Mouse (Mus musculus): ENCODE data around the gene Anapc5. TPM values are rescaled to one million over a fixed set of nuclear protein-coding genes. Genes with fewer than 3 reads are reported as not detected.

Anapc5 gene
- polyA plus RNA-seq, 1 experiment from 2014 or later: 293 TPM

- WGBS: 55% methylated on average over 6 of the region's 6 CpGs
- Histone ChIP-seq H3K4me2 (no peak overlapping the region), H3K4me1 (peaks cover 10% of the 10 kb centered on the region), H3K4me3 (no peak overlapping the region), H3K9ac (no peak overlapping the region), H3K27me3 (replicated peaks) (no peaks in the 10 kb centered on the region), H3K9me3 (no peaks in the 10 kb centered on the region), H3K36me3 (peaks cover 2% of the 10 kb centered on the region), H3K27ac (replicated peaks) (no peak overlapping the region)
- ATAC-seq (ENCODE audit: extremely low read depth, insufficient number of reproducible peaks, low FRiP score, low TSS enrichment): no peak
Measured at GRCm38 (mm10) chr5:122824450-122824849, 3.3 kb upstream of the Anapc5 start.

- ATAC-seq (ENCODE audit: extremely low read depth, insufficient number of reproducible peaks, low FRiP score, low TSS enrichment): no peak
- H3K4me2 ChIP-seq: no peak overlapping the region
- 70% methylated on average over 1 of the region's 1 CpGs for WGBS
Measured at GRCm38 (mm10) chr5:122823976-122824375, 2.8 kb upstream of the Anapc5 start.

GRCm38 (mm10) chr5:122822441-122822840, 1.3 kb upstream of the Anapc5 start:
- no peaks in the 10 kb centered on the region for H3K9me3 ChIP-seq
- no peak overlapping the region for H3K4me3 ChIP-seq
- no peak overlapping the region for H3K4me2 ChIP-seq
- H3K9ac ChIP-seq: no peak overlapping the region
- WGBS: 80% methylated on average over 4 of the region's 4 CpGs
- H3K27me3 ChIP-seq (replicated peaks): no peaks in the 10 kb centered on the region
- peaks cover 15% of the 10 kb centered on the region for H3K4me1 ChIP-seq
- H3K27ac ChIP-seq (replicated peaks): no peak overlapping the region
- no peak for ATAC-seq (ENCODE audit: extremely low read depth, insufficient number of reproducible peaks, low FRiP score, low TSS enrichment)
- peaks cover 22% of the 10 kb centered on the region for H3K36me3 ChIP-seq

More at GRCm38 (mm10) chr5:122823976-122824375, 2.8 kb upstream of the Anapc5 start:
- Histone ChIP-seq H3K9me3 (no peaks in the 10 kb centered on the region), H3K4me1 (peaks cover 13% of the 10 kb centered on the region), H3K27me3 (replicated peaks) (no peaks in the 10 kb centered on the region), H3K36me3 (peaks cover 6% of the 10 kb centered on the region), H3K9ac (no peak overlapping the region), H3K27ac (replicated peaks) (no peak overlapping the region), H3K4me3 (no peak overlapping the region)

GRCm38 (mm10) chr5:122821524-122821885, 366 bp upstream of the Anapc5 start:
- no peak for ATAC-seq (ENCODE audit: extremely low read depth, insufficient number of reproducible peaks, low FRiP score, low TSS enrichment)
- Histone ChIP-seq H3K9ac (peak overlapping the region; percentile 84), H3K9me3 (no peaks in the 10 kb centered on the region), H3K4me1 (peaks cover 15% of the 10 kb centered on the region), H3K4me2 (peak overlapping the region; percentile 76), H3K4me3 (peak overlapping the region; percentile 89), H3K27me3 (replicated peaks) (no peaks in the 10 kb centered on the region), H3K27ac (replicated peaks) (peak overlapping the region; percentile 98), H3K36me3 (peaks cover 30% of the 10 kb centered on the region)
- WGBS: under 1% methylated on average over 10 of the region's 10 CpGs

GRCm38 (mm10) chr5:122812699-122813098, 8.4 kb downstream of the Anapc5 start:
- no peak for ATAC-seq (ENCODE audit: extremely low read depth, insufficient number of reproducible peaks, low FRiP score, low TSS enrichment)
- WGBS: 88% methylated on average over 3 of the region's 3 CpGs

GRCm38 (mm10) chr5:122811364-122812079, 9.6 kb downstream of the Anapc5 start:
- ATAC-seq (ENCODE audit: extremely low read depth, insufficient number of reproducible peaks, low FRiP score, low TSS enrichment): no peak
- WGBS: 87% methylated on average over 9 of the region's 9 CpGs
- H3K9me3 ChIP-seq: no peaks in the 10 kb centered on the region
- no peak overlapping the region for H3K27ac ChIP-seq (replicated peaks)
- no peaks in the 10 kb centered on the region for H3K27me3 ChIP-seq (replicated peaks)
- no peak overlapping the region for H3K4me3 ChIP-seq
- no peaks in the 10 kb centered on the region for H3K4me1 ChIP-seq
- H3K36me3 ChIP-seq: peaks cover 96% of the 10 kb centered on the region
- no peak overlapping the region for H3K9ac ChIP-seq
- H3K4me2 ChIP-seq: no peak overlapping the region

More at GRCm38 (mm10) chr5:122812699-122813098, 8.4 kb downstream of the Anapc5 start:
- H3K4me2 ChIP-seq: no peak overlapping the region
- H3K9me3 ChIP-seq: no peaks in the 10 kb centered on the region
- no peak overlapping the region for H3K4me3 ChIP-seq
- H3K36me3 ChIP-seq: peaks cover 95% of the 10 kb centered on the region
- H3K27me3 ChIP-seq (replicated peaks): no peaks in the 10 kb centered on the region
- H3K9ac ChIP-seq: no peak overlapping the region
- no peak overlapping the region for H3K27ac ChIP-seq (replicated peaks)
- no peaks in the 10 kb centered on the region for H3K4me1 ChIP-seq

GRCm38 (mm10) chr5:122805503-122805902, 15.6 kb downstream of the Anapc5 start:
- WGBS: 60% methylated on average over 3 of the region's 3 CpGs
- H3K4me3 ChIP-seq: no peak overlapping the region
- ATAC-seq (ENCODE audit: extremely low read depth, insufficient number of reproducible peaks, low FRiP score, low TSS enrichment): no peak
- no peak overlapping the region for H3K4me2 ChIP-seq
- H3K27ac ChIP-seq (replicated peaks): no peak overlapping the region
- peaks cover 27% of the 10 kb centered on the region for H3K4me1 ChIP-seq
- H3K36me3 ChIP-seq: peaks cover 98% of the 10 kb centered on the region
- H3K9me3 ChIP-seq: no peaks in the 10 kb centered on the region
- no peak overlapping the region for H3K9ac ChIP-seq
- no peaks in the 10 kb centered on the region for H3K27me3 ChIP-seq (replicated peaks)

- peaks cover 100% of the 10 kb centered on the region for H3K36me3 ChIP-seq
- peaks cover 55% of the 10 kb centered on the region for H3K4me1 ChIP-seq
- peak overlapping the region; percentile 74 for H3K27ac ChIP-seq (replicated peaks)
- no peak overlapping the region for H3K9ac ChIP-seq
- no peak for ATAC-seq (ENCODE audit: extremely low read depth, insufficient number of reproducible peaks, low FRiP score, low TSS enrichment)
- no peaks in the 10 kb centered on the region for H3K9me3 ChIP-seq
- 66% methylated on average over 9 of the region's 9 CpGs for WGBS
- no peak overlapping the region for H3K4me3 ChIP-seq
- H3K4me2 ChIP-seq: no peak overlapping the region
- no peaks in the 10 kb centered on the region for H3K27me3 ChIP-seq (replicated peaks)
Measured at GRCm38 (mm10) chr5:122802706-122803105, 18.4 kb downstream of the Anapc5 start.

GRCm38 (mm10) chr5:122801684-122802083, 19.5 kb downstream of the Anapc5 start:
- peaks cover 56% of the 10 kb centered on the region for H3K4me1 ChIP-seq
- no peak overlapping the region for H3K9ac ChIP-seq
- no peak overlapping the region for H3K4me2 ChIP-seq
- no peaks in the 10 kb centered on the region for H3K27me3 ChIP-seq (replicated peaks)
- no peak overlapping the region for H3K4me3 ChIP-seq
- 93% methylated on average over 8 of the region's 8 CpGs for WGBS
- peaks cover 97% of the 10 kb centered on the region for H3K36me3 ChIP-seq
- ATAC-seq (ENCODE audit: extremely low read depth, insufficient number of reproducible peaks, low FRiP score, low TSS enrichment): no peak
- H3K9me3 ChIP-seq: no peaks in the 10 kb centered on the region
- peak overlapping the region; percentile 74 for H3K27ac ChIP-seq (replicated peaks)

- no peak for ATAC-seq (ENCODE audit: extremely low read depth, insufficient number of reproducible peaks, low FRiP score, low TSS enrichment)
- peaks cover 56% of the 10 kb centered on the region for H3K4me1 ChIP-seq
- H3K27me3 ChIP-seq (replicated peaks): no peaks in the 10 kb centered on the region
- 36% methylated on average over 13 of the region's 13 CpGs for WGBS
- peaks cover 97% of the 10 kb centered on the region for H3K36me3 ChIP-seq
- H3K9me3 ChIP-seq: no peaks in the 10 kb centered on the region
- H3K4me2 ChIP-seq: no peak overlapping the region
- H3K9ac ChIP-seq: no peak overlapping the region
- H3K4me3 ChIP-seq: no peak overlapping the region
- peak overlapping the region; percentile 66 for H3K27ac ChIP-seq (replicated peaks)
Measured at GRCm38 (mm10) chr5:122800345-122801010, 20.7 kb downstream of the Anapc5 start.

GRCm38 (mm10) chr5:122799379-122800344, 21.5 kb downstream of the Anapc5 start:
- Histone ChIP-seq H3K4me1 (peaks cover 55% of the 10 kb centered on the region), H3K36me3 (peaks cover 97% of the 10 kb centered on the region), H3K9me3 (no peaks in the 10 kb centered on the region), H3K4me2 (no peak overlapping the region), H3K9ac (no peak overlapping the region), H3K27me3 (replicated peaks) (no peaks in the 10 kb centered on the region), H3K27ac (replicated peaks) (peak overlapping the region; percentile 66), H3K4me3 (no peak overlapping the region)
- 79% methylated on average over 17 of the region's 17 CpGs for WGBS
- ATAC-seq (ENCODE audit: extremely low read depth, insufficient number of reproducible peaks, low FRiP score, low TSS enrichment): no peak

All from heart, embryonic 13.5 days (tissue).